Mouse (Mus musculus) ES-Bruce4 (cell line): ENCODE measurements around the gene Glrx5. TPM values are rescaled to one million over a fixed set of nuclear protein-coding genes. Genes with fewer than 3 reads are reported as not detected.

Experiments
- H3K27ac ChIP-seq: 2 replicates; pipeline ENCODE4 v1.5.1; 2012; ENCODE audit warnings: low read length, inconsistent platforms; ENCODE audit not compliant: insufficient read depth
- H3K27me3 ChIP-seq: 2 replicates; pipeline ENCODE4 v1.6.1; 2012; ENCODE audit warnings: mild to moderate bottlenecking, low read length, inconsistent platforms; ENCODE audit not compliant: control insufficient read depth, poor library complexity, insufficient read depth, severe bottlenecking
- H3K36me3 ChIP-seq: 2 replicates; pipeline ENCODE4 v1.6.1; 2012; ENCODE audit warnings: inconsistent platforms, mild to moderate bottlenecking, low read length, moderate library complexity; ENCODE audit not compliant: control insufficient read depth, poor library complexity, insufficient read depth, severe bottlenecking
- H3K4me1 ChIP-seq: one replicate; pipeline ENCODE4 v1.8.1; 2011; ENCODE audit warnings: low read length; ENCODE audit not compliant: control insufficient read depth, insufficient read depth
- H3K4me3 ChIP-seq: 2 replicates; pipeline ENCODE4 v1.5.1; 2011; ENCODE audit warnings: low read depth, mild to moderate bottlenecking, low read length
- H3K9ac ChIP-seq: 2 replicates; pipeline ENCODE4 v1.6.1; 2012; ENCODE audit warnings: low read depth, mild to moderate bottlenecking, inconsistent platforms; ENCODE audit not compliant: poor library complexity, severe bottlenecking
- H3K9me3 ChIP-seq: replicated peaks from 2 replicates; pipeline ENCODE4 v1.6.1; 2012; ENCODE audit warnings: mild to moderate bottlenecking, low read length, inconsistent platforms; ENCODE audit not compliant: control insufficient read depth, poor library complexity, insufficient read depth, severe bottlenecking
- CTCF ChIP-seq: IDR thresholded peaks from one replicate; pipeline ENCODE4 v1.8.1; 2011; ENCODE audit warnings: low read depth, low read length
- EP300 ChIP-seq: IDR thresholded peaks from 2 replicates; pipeline ENCODE4 v1.6.1; 2011; ENCODE audit warnings: low read depth, low read length; ENCODE audit not compliant: insufficient read depth
- POLR2A ChIP-seq: IDR thresholded peaks from one replicate; pipeline ENCODE4 v1.8.1; 2011; ENCODE audit warnings: low read length; ENCODE audit not compliant: insufficient read depth
- polyA plus RNA-seq: library from polyadenylated mRNA; stranded (reverse); fragments of >200 nt; gene quantifications from 2 replicates; pipeline ENCODE4 v1.2.4, GENCODE M21; 2011; ENCODE audit warnings: low read depth; ENCODE audit not compliant: missing spikeins, insufficient read depth, insufficient read length

Gene Glrx5
- polyA plus RNA-seq, 1 experiment = 36.4 TPM

DNA sequence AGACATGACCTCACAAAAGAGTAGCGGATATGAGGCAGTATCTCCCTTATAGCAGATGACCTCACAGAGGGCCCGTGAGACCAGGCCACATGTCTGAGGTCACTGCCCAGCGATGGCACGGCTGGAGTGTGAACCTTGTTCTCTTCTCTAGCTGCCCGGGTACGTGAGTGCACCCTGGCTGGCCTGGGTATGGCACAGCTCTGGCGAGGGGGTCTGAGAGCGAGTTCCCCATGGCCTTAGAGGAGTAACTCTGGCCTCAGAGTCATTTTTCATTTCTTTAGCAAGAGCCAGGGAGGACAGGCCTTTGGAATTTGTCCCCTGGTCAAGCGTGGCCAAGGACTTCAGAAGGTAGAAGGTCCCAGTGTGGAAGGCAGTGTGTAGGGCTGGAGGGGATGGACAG is 12.3 kb downstream of the Glrx5 start:
- TF ChIP-seq EP300 = no peak
- TF ChIP-seq CTCF = no peak
- no peak for TF ChIP-seq POLR2A
- Histone ChIP-seq H3K9me3 (no peaks in the 10 kb centered on the region), H3K27me3 (no peaks in the 10 kb centered on the region), H3K36me3 (0 out of 2 replicates have a peak, but pooled peaks cover 2% of the 10 kb centered on the region), H3K27ac (no peak overlapping the region), H3K9ac (no peak overlapping the region), H3K4me1 (no peaks in the 10 kb centered on the region), H3K4me3 (no peak overlapping the region)

DNA sequence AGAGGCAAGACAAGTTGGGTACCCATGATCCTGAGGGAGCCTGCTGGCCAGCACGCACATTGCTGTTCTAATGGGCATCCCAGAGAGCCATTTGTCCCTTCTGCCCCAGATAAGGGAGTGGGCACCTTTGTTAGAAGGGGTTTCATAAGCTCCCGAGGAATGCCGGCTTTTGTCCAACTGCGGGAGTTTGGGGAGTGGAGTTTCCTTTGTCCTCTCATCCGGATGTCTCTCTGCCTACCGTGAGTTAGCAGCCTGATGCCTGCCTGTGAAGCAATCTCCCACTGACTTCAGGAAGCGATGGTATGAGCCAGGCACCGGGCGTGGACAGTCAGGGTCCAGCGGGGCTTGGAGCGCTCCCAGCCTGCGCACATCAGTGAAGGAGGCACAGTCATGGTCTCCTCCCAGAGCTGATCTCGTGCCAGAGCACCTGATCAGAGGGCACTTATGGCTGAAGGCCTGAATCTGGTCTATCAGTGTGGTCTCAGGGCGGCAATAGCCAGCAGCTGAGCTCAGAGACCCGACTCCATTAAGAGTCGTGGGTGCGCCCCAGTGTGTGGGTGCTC is 15.9 kb downstream of the Glrx5 start:
- H3K4me3 ChIP-seq = no peak overlapping the region
- TF ChIP-seq POLR2A = no peak
- TF ChIP-seq EP300 = no peak
- no peaks in the 10 kb centered on the region for H3K27me3 ChIP-seq
- no peaks in the 10 kb centered on the region for H3K9me3 ChIP-seq
- H3K4me1 ChIP-seq = no peaks in the 10 kb centered on the region
- H3K9ac ChIP-seq = no peak overlapping the region
- no peak overlapping the region for H3K27ac ChIP-seq
- H3K36me3 ChIP-seq = no peaks in the 10 kb centered on the region

DNA sequence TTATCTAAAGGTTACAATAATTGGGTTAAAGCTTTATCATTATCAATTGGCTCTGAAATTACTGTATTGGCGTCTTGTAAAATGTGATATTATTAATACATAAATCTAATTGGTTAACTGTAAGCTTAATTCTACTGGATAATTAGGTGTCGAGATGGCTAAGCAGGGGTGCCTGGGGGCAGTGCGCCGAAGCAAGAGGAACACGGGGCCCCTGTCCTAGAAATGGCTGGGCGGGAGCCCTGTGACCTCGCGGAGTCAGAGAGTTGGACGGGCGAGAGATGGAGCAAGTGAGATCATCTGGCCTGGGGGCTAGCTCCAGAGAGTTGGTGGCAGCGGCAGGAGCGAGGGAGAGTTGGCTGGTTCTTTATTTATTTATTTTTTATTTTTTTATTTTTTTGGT is 17.3 kb downstream of the Glrx5 start:
- no peak for TF ChIP-seq EP300
- TF ChIP-seq POLR2A = no peak
- TF ChIP-seq CTCF = no peak

DNA sequence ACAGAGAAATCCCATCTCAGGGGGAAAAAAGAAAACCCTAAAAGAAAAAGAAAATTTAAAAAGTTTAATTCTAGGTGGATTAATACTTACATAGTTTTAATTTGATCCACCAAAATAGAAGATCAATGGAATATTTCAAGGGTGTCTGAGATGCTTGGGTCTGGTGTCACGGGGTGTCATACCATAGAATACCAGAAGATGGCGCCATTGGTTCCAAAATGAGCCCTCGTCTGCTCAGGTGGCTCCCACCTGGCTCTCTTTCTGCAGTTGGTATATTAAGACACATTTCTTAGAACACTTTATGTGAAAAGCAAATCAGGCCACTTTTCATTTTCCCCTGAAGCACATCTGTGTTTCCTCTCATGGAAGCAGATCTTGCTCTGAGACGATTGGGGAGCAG is 18.4 kb downstream of the Glrx5 start:
- no peak overlapping the region for H3K9ac ChIP-seq
- H3K27me3 ChIP-seq = no peaks in the 10 kb centered on the region
- H3K4me3 ChIP-seq = no peak overlapping the region
- no peaks in the 10 kb centered on the region for H3K4me1 ChIP-seq
- no peaks in the 10 kb centered on the region for H3K9me3 ChIP-seq
- H3K27ac ChIP-seq = no peak overlapping the region
- peak; percentile 83 for TF ChIP-seq CTCF
- TF ChIP-seq EP300 = no peak
- TF ChIP-seq POLR2A = no peak
- H3K36me3 ChIP-seq = no peaks in the 10 kb centered on the region

More for the DNA sequence above, 17.3 kb downstream of the Glrx5 start:
- Histone ChIP-seq H3K36me3 (no peaks in the 10 kb centered on the region), H3K27ac (no peak overlapping the region), H3K9me3 (no peaks in the 10 kb centered on the region), H3K4me3 (no peak overlapping the region), H3K9ac (peak overlapping the region; percentile 10; the same call in 1 of the 2 replicates), H3K27me3 (no peaks in the 10 kb centered on the region), H3K4me1 (no peaks in the 10 kb centered on the region)

DNA sequence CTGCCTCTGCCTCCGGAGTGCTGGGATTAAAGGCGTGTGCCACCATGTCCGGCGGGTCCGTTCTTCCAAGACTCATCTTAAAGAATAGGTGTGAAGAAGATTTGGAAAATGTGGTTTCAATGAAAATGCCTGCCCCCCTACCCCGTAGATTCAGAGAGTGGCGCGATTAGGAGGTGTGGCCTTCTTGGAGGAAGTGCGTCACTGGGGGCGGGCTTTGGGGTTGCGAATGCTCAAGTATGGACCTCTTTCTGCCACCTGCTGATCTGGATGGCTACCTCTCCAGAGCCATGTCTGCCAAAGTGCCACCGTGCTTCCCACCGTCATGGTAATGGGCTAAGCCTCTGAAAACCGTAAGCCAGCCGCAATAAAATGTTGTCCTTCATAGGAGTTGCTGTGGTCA is 21.6 kb downstream of the Glrx5 start:
- H3K27me3 ChIP-seq = no peaks in the 10 kb centered on the region
- peak overlapping the region; percentile 49; the same call in 1 of the 2 replicates for H3K9ac ChIP-seq
- TF ChIP-seq CTCF = no peak
- no peak overlapping the region for H3K27ac ChIP-seq
- H3K9me3 ChIP-seq = no peaks in the 10 kb centered on the region
- H3K36me3 ChIP-seq = no peaks in the 10 kb centered on the region
- H3K4me3 ChIP-seq = peak overlapping the region; percentile 71
- no peaks in the 10 kb centered on the region for H3K4me1 ChIP-seq

DNA sequence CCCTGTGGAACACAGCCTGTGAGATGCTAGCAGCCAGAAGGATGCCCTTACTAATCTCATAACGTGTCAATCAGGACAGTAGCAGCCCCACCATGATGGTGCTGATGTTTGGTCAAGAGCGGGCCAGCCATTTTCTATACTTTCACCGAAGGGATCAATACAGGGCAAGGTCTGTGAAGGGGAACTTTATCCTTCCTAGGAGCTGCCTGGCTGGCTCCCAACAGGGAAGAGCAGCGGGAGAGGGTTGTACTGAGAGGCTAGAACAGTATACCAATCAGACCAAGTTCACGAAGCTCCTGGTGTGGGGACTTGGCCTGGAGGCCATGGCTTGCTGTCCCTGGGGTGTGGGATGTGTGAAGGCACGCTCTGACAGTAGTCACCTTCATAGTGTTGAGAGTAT is 22.8 kb downstream of the Glrx5 start:
- Histone ChIP-seq H3K9me3 (no peaks in the 10 kb centered on the region), H3K27me3 (no peaks in the 10 kb centered on the region), H3K4me1 (no peaks in the 10 kb centered on the region), H3K36me3 (no peaks in the 10 kb centered on the region), H3K4me3 (no peak overlapping the region), H3K27ac (no peak overlapping the region), H3K9ac (no peak overlapping the region)
- TF ChIP-seq POLR2A = no peak
- TF ChIP-seq EP300 = no peak
- no peak for TF ChIP-seq CTCF
